Mouse (Mus musculus) ovary, adult 18-20 months (tissue): ENCODE measurements at regions not wholly inside any gene's neighbourhood (a gene's known extent, or its start where the extent isn't known, plus 50 kb on each side); places are given as distances from the start of the nearest gene placed in this dataset.
"Not testable (repeated sequence)": the region's sequence is repeated elsewhere in the genome, so short reads cannot be mapped to it uniquely, and the experiment has no call there.

Experiments used
- DNase-seq: peaks from one replicate; pipeline ENCODE4 v3.0.0; 2022; ENCODE audit warnings: low spot score, mixed read lengths

GRCm38 (mm10) chr9:9342456-9343185, 103.7 kb upstream of the Arhgap42 start:
- DNase-seq, result no peak

DNA sequence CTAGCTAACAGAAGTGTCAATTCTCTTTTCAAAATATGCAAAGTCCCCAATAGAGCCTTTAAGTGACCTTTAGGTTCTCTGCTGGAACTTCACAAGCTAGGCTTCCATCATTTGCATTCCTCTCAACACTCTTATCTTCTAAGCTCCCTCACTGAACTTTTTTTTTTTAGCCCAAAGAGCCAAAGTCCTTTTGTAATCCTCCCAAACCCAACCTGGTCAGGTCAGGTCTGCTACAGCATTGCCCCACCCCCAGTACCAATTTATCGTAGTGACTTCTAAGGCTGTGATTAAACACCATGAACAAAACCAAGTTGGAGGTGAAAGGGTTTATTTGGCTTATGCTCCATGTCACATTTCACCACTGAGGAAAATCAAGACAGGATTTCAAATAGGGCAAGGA, 79.7 kb upstream of the Arhgap42 start:
- no peak for DNase-seq

GRCm38 (mm10) chr9:9316021-9316420, 77.1 kb upstream of the Arhgap42 start:
- no peak for DNase-seq

DNA sequence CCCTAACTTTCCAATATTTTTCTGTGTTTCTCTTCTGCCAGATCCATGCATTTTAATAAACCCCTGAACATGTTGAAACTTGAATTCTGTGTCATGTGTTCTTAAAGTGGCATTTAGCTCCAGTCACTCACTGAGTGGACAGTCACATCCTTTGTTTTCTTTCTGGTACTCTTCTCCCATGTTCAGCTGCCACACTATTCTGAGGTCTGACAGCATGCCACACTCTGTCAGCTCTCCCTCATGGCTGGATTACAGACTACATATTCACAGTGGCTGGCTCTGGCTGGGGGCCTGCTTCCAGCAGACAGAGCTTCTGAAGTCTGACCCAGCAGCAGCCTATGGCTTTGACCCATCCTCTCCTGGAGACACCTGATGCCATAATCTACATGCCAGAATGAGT, 73.4 kb upstream of the Arhgap42 start:
- DNase-seq, result no peak

GRCm38 (mm10) chr9:9311627-9312265, 72.8 kb upstream of the Arhgap42 start:
- no peak for DNase-seq

GRCm38 (mm10) chr9:9311040-9311583, 72.2 kb upstream of the Arhgap42 start:
- not testable (repeated sequence) for DNase-seq

- DNase-seq, result no peak
These were observed 51.9 kb upstream of the Arhgap42 start for GRCm38 (mm10) chr9:9290767-9291166.

DNA sequence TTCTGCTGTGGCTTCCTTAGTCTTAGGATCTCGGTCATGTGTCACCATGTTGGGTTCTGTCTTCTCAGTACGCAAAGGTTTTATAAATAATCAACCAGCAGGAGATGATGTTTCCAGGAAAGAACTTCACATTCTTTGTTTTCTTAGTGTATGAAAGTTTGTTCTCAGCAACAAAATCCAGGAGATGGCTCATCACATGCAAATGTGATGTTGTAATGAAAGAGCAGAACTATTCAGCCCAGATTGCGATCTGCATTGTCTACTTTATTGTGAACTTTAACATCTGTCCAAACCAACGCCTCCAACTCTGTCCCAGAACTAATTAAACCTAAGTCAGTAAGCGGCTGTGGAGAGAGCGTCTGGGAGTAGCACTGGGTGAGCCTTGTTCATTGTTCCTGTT, 50.7 kb upstream of the Arhgap42 start:
- DNase-seq, result no peak
